Mouse (Mus musculus) embryonic stem cell, embryonic (primary cell): ENCODE measurements around the gene Cradd.

Source experiments
- CTCF ChIA-PET, 4 experiments: fragments of 300-600 bp in 2 of 4; fragments of 350-600 bp in 2 of 4; sonication (Branson Sonifier 250); formaldehyde crosslinking; loops; one replicate each; lab custom pipeline; 2022; ENCODE audit warnings: inconsistent platforms in 2 of 4; lab: Charles Lee
- POLR2A ChIA-PET, 4 experiments: fragments of 300-600 bp in 2 of 4; fragments of 350-600 bp in 2 of 4; sonication (Branson Sonifier 250); formaldehyde crosslinking; loops; one replicate each; lab custom pipeline; 2022; ENCODE audit warnings: antibody characterized with exemption in 4 of 4, inconsistent platforms in 1 of 4; lab: Charles Lee

Gene Cradd

GRCm38 (mm10) chr10:95342833-95343590 lies 19.1 kb upstream of the Cradd start:
- CTCF ChIA-PET: interaction anchor here in 1 of 4 experiments (0.7 kb wide), 1 partner anchor 59 kb away, joined by 4 read pairs; no protein-coding TSS in a partner anchor
- POLR2A ChIA-PET: interaction anchor here in 1 of 4 experiments (0.6 kb wide), 1 partner anchor 164 kb away, joined by 3 read pairs; no protein-coding TSS in a partner anchor

DNA sequence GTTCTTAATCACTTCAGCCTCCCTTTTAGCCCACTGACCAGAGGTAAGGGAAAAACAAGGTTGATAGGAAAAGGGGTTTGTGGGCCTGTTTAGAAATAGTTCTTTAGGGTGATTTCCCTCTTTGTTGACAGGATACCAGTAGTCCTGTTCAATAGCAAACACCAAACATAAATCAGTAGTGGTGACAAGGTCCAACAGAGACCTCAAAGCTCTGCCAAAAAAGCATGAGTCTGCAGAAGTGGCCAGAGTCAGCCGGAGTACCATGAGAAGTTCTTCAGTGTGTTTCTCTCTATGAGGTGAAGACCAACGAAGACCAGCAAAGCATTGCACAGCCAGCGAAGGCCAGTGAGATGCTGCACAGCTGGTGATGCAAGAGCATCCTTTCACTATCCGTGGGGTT lies 16.7 kb upstream of the Cradd start:
- CTCF ChIA-PET: no interaction called here
- POLR2A ChIA-PET: interaction anchor here in 1 of 4 experiments (0.5 to 1.4 kb wide), 4 partner anchors 13 to 174 kb away, joined by 3 to 11 read pairs (median 3); partner anchors contain the start of gene Ube2n

GRCm38 (mm10) chr10:95337589-95337988 lies 13.7 kb upstream of the Cradd start:
- ChIA-PET CTCF (interaction anchor here in 1 of 4 experiments (0.6 kb wide), 1 partner anchor 102 kb away, joined by 3 read pairs; no protein-coding TSS in a partner anchor), POLR2A (interaction anchor here in 3 of 4 experiments (0.6 to 1.5 kb wide), 9 partner anchors 8 to 51 kb away, joined by 3 to 6 read pairs (median 5); no protein-coding TSS in a partner anchor)

- ChIA-PET POLR2A (interaction anchor here in 3 of 4 experiments (0.6 to 1.5 kb wide), 7 partner anchors 9 to 51 kb away, joined by 3 to 6 read pairs (median 5); no protein-coding TSS in a partner anchor), CTCF (no interaction called here)
These were observed 13.0 kb upstream of the Cradd start for GRCm38 (mm10) chr10:95336781-95337544.

DNA sequence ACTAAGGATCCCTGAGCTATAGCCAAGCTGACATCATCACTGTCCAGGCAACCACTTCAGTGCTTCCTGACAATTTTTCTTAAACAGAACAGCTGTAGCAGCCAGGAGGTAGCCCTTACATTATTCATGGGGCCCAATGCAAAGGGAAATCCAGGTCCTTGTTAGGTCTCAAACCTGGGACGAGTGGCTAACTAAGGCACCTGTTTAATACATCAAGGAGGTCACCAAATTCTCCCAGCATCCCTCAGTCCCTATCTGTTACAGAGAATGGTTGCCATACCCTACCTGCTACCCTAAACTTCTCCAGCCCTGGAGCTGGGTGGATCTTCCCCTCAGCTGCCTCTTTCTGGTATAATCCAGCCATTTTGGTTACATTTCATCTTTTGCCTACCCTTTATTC lies 10.9 kb upstream of the Cradd start:
- POLR2A ChIA-PET: interaction anchor here in 3 of 4 experiments (0.5 to 6.0 kb wide), 4 partner anchors 9 to 267 kb away, joined by 3 to 30 read pairs (median 6); no protein-coding TSS in a partner anchor
- CTCF ChIA-PET: no interaction called here

DNA sequence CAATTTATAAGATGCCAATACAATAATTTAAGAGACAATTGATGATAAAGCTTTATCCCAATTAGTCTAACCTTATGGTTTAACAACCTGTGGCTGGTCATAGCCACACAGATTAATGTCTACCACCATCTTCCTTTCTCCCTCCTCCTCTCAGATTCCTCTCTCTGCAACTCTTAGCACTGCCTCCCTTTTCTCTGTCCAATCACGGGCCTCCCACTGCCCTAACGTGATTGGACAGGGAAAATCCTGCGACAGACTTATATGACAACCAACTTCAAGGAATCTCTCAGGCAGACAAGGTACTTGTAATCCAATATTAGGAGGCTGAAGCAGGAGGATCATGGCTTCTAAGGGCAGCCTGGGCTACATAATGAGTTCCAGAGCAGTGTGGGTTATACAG lies 8.7 kb upstream of the Cradd start:
- POLR2A ChIA-PET: interaction anchor here in 3 of 4 experiments (0.6 to 6.0 kb wide), 12 partner anchors 10 to 114 kb away, joined by 3 to 31 read pairs (median 5); partner anchors contain the start of gene Cradd (in 2 of the 3)
- CTCF ChIA-PET: interaction anchor here in 1 of 4 experiments (0.6 kb wide), 1 partner anchor 238 kb away, joined by 3 read pairs; no protein-coding TSS in a partner anchor

GRCm38 (mm10) chr10:95330375-95331363 lies 6.7 kb upstream of the Cradd start:
- ChIA-PET POLR2A (interaction anchor here in 3 of 4 experiments (0.6 to 6.0 kb wide), 18 partner anchors 8 to 1286 kb away, joined by 3 to 31 read pairs (median 4); partner anchors contain the start of genes Cradd (in 2 of the 3) and Ube2n (in 1 of the 3)), CTCF (interaction anchor here in 1 of 4 experiments (0.6 kb wide), 1 partner anchor 339 kb away, joined by 3 read pairs; no protein-coding TSS in a partner anchor)

DNA sequence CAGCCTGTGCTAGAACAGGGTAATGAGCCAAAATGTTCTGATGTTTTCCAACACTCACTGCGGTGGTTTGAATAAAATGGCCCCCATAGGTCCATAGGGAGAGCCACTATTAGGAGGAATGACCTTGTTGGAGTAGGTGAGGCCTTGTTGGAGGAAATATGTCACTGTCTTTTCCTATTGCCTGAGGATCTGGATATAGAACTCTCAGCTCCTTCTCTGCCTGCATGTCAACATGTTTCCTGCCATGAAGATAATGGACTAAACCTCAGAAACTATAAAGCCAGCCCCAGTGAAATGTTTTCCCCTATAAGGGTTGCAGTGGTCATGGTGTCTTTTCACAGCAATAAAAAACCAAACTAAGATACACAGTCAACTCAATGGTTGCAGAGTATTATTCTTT lies 6.0 kb upstream of the Cradd start:
- POLR2A ChIA-PET: interaction anchor here in 2 of 4 experiments (2.2 to 6.0 kb wide), 3 partner anchors 8 to 18 kb away, joined by 9 to 30 read pairs (median 22); partner anchors contain the start of gene Cradd (in 1 of the 2)
- CTCF ChIA-PET: no interaction called here

DNA sequence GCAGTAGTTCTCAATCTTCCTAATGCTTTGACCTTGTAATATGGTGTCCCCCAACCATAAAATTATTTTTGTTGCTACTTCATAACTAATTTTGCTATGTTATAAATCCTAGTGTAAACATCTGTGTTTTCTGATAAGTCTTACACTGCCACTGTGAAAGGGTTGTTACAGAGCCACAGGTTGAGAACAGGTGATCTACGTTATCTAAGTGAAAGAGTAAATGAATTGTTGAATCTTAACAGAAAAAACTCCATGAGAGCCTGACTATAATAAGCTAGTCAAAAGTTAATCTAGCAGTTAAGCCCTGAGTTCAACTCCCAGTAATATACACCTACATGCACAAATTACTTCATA lies 322 bp upstream of the Cradd start:
- CTCF ChIA-PET: no interaction called here

GRCm38 (mm10) chr10:95322076-95323070 lies 1.6 kb downstream of the Cradd start:
- ChIA-PET CTCF (interaction anchor here in 1 of 4 experiments (0.6 kb wide), 1 partner anchor 135 kb away, joined by 3 read pairs; no protein-coding TSS in a partner anchor), POLR2A (interaction anchor here (0.6 to 9.6 kb wide), 44 partner anchors 9 to 1309 kb away, joined by 3 to 223 read pairs (median 4); partner anchors contain the start of genes Ube2n (in 2 of the 4) and Socs2 (in 1 of the 4))

More for the DNA sequence above, 322 bp upstream of the Cradd start:
- POLR2A ChIA-PET: interaction anchor here in 2 of 4 experiments (0.6 to 9.6 kb wide), 8 partner anchors 12 to 190 kb away, joined by 3 to 223 read pairs (median 4); no protein-coding TSS in a partner anchor

DNA sequence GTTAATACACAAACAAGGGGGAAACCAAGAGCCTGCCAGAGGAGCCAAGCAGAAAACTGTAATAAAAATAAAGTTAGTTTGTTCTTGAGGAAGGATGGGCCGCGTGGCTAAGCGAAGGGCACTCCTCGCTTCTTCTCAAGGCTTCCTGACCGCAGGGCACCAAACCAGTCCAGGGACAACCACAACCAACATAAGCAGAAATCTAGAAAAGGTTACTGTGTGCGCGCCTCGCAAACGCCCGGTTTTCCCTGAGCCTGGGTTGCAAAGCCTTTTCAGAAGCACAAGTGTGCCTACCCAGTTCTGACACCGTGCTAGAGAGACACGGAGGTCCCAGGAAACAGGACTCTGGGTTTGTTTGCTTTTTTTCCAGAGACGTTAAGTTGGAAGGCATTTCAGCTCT lies 4.9 kb downstream of the Cradd start:
- ChIA-PET POLR2A (interaction anchor here in 2 of 4 experiments (1.3 to 2.8 kb wide), 7 partner anchors 11 to 328 kb away, joined by 3 to 18 read pairs (median 5); partner anchors contain the start of gene Ube2n (in 1 of the 2)), CTCF (interaction anchor here in 1 of 4 experiments (0.7 kb wide), 1 partner anchor 15 kb away, joined by 4 read pairs; no protein-coding TSS in a partner anchor)

DNA sequence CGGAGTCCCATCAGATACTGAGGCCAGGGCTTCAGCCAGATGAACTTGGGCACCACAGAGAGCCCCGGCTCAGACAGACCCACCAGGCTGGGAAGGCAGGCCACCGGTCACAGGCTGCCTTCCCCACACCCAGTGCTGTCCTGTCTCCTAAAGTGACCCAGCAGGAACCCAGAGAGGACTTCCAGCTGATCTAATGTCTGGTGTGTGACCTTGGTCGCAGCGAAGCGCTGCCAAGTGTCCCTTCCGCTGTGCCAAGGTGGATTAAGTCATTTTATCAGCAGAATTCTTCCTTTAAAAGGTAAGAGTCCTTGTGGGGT lies 5.6 kb downstream of the Cradd start:
- POLR2A ChIA-PET: interaction anchor here in 2 of 4 experiments (0.6 to 2.8 kb wide), 18 partner anchors 9 to 327 kb away, joined by 3 to 18 read pairs (median 4); partner anchors contain the start of gene Ube2n (in 2 of the 2)
- CTCF ChIA-PET: interaction anchor here in 1 of 4 experiments (0.5 kb wide), 1 partner anchor 355 kb away, joined by 3 read pairs; the partner anchor contains the start of gene Anapc15-ps

DNA sequence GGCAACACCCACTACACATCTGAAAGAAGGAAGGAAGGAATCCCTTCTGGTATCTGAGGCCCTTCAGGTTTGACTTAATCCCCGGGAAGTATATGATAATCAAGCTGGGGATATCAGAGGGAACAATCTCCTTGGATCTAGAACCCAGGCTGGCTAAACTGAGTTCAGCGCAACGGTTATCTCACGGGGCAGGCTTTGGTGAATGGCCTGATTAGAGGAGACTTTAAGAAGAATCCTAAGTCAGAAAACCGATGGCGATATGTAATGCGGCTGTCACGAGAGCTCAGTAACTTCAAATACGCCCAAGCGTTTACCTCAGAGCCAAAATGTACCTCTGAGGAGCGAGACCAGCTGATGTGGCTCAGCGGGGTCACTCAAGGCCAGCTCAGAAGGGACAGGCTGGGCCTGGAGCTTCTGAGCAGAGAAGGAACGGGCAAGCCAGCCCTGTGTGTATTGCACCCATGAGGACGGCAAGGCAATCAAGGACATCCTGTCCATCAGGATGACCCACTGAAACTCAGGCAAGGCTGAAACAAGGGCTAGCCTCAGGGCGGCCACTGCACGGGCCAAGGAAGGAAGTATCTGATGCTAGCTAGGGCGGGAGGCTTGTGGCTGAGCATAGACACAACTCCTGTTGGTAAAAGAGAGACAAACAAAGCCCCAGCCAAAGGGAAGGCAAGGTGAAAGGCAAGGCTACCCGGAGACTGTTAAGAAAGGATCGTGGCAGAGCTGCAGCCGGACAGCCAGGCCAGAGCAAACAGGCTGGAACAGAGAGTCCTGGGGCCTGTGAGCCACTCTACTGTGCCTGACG lies 6.1 kb downstream of the Cradd start:
- CTCF ChIA-PET: interaction anchor here in 2 of 4 experiments (0.5 to 1.0 kb wide), 2 partner anchors 10 to 355 kb away, joined by 3 to 4 read pairs; partner anchors contain the start of gene Anapc15-ps (in 1 of the 2)
- POLR2A ChIA-PET: interaction anchor here in 2 of 4 experiments (0.6 to 2.8 kb wide), 27 partner anchors 8 to 326 kb away, joined by 3 to 18 read pairs (median 4); partner anchors contain the start of genes Ube2n (in 2 of the 2) and Socs2 (in 1 of the 2)

DNA sequence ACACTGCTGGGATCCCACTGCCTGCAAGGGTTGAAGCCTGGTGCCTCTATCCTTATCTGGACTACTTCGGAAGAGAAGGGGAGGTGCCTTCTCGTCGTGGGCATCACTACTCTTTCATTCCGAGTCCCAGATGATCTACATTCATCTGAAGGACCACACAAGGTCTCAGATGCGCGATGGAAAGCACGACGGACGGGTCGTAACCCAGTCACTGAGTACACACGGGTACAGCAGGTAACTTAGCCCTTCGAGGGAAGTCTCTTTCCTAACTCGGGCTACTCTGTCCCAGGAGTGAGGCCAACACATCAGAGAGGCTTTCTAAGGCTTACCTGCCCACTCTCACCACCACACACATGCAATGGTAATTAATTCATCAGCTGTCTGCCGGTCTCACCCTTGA lies 6.8 kb downstream of the Cradd start:
- ChIA-PET CTCF (interaction anchor here in 1 of 4 experiments (1.0 kb wide), 1 partner anchor 9 kb away, joined by 4 read pairs; no protein-coding TSS in a partner anchor), POLR2A (interaction anchor here in 2 of 4 experiments (0.6 to 2.8 kb wide), 27 partner anchors 8 to 247 kb away, joined by 3 to 18 read pairs (median 4); partner anchors contain the start of gene Socs2 (in 1 of the 2))
